Mouse (Mus musculus) regulatory T cell (primary cell): ENCODE measurements around the gene Vmn1r69.

Source experiments
- in situ Hi-C: fragments of 300-600 bp; cut with MboI, MseI; formaldehyde crosslinking; loops from one replicate; pipeline ENCODE4 v1.15.1; 2025; ENCODE audit warnings: high pct_unique_total_duplicates

Vmn1r69 gene

GRCm38 (mm10) chr7:10613559-10613958, at the start of gene Vmn1r69:
Gene Vmn1r69 (minus strand): TSS chr7:10613659.
- in situ Hi-C loops, result no loop called here

- in situ Hi-C loops, result no loop called here
Observed at GRCm38 (mm10) chr7:10631232-10631631, 17.8 kb upstream of the Vmn1r69 start, which contains the start of gene Vmn1r70. Gene Vmn1r70 (plus strand): TSS chr7:10631532.

- in situ Hi-C loops, result no loop called here
Observed at GRCm38 (mm10) chr7:10558385-10558784, 55.1 kb downstream of the Vmn1r69 start, which contains the start of gene Vmn1r68. Gene Vmn1r68 (minus strand): TSS chr7:10558485.
